Mouse (Mus musculus) c-Kit-positive CD71-negative TER-119-negative erythroid progenitor cells, embryonic 14.5 days (primary cell): ENCODE measurements around the gene Mustn1.

Experiments used
- DNase-seq: peaks from one replicate; pipeline ENCODE4 v3.0.0-alpha.2; 2013; ENCODE audit warnings: low read depth

Gene Mustn1

DNA sequence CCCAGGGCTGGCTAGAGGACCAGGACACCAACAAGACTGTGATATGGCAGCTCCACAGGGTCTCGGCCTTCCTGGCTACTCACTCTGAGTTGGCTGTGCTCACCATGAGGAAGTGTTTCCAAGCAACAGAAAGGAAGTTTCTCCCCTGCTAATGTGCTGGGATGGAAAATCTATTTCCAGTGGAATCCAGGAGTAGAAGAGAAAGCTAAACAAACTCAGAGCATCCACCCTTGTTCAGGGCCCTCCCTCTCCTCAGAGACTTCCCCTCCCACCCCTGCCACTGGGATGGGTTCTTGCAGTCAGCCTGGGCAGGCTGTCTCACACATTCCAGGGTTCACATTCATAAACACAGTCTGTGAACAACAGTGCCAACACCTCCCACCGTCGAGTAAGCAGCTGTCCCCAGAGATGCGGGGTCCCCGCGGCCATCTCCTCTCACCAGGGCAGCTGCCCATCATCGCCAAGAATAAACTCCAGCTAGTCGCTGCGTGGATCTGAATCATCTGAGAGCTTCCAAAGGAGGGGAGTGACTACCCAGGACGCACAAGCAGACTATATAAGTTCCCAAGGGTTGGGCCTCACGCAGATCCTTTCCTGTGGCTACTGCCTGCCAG is at the start of gene Mustn1:
Gene Mustn1 (plus strand): TSS at position 243 of the 614 bp plus-strand sequence.
- DNase-seq, result no peak

DNA sequence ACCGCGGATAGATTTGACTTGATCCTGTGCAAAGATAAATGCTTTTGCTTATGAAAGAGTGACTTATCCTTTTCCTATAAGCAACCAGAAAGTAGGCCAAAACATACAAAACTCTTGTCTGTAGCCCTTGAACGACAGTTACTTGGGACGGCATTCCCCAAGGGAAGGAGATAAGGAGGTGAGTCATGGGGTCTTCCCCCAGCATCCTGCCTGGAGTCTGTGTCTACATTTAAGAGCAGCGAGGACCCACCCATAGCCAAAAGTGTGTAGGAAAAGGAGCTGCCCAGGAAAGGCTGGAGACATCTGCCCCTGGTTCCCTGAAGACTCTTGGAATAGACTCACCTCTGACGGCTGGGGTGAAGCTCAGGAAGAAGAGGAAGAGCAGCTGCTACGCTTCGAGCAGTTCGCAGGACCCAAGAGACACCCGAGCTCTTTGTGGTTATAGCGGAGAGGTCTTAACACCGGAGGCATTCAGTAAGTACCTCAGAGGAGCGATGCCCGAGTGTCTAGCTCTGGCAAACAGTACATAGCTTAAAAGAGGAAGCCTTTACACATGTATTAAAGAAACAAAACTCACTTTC is 41.5 kb upstream of the Mustn1 start:
- no peak for DNase-seq

DNA sequence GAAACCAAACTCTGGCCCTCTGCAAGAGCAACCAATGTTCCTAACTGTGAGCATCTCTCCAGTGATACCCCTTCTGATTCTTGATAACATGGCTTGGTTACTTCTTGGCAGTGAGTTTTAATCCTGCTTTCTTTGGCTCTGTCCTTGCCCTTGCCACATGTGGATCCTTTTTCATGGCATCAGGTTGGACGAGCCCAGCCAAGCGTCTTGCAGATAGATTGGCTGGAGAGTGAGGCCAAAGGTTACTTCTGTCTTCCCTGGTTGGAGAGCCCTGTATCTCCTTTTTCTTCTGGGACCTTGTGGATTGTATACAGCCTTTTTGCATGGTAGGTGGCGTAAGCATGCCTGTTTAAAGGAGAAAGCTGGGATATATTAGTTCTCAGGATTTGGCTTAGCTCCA is 35.3 kb upstream of the Mustn1 start:
- DNase-seq, result no peak

DNA sequence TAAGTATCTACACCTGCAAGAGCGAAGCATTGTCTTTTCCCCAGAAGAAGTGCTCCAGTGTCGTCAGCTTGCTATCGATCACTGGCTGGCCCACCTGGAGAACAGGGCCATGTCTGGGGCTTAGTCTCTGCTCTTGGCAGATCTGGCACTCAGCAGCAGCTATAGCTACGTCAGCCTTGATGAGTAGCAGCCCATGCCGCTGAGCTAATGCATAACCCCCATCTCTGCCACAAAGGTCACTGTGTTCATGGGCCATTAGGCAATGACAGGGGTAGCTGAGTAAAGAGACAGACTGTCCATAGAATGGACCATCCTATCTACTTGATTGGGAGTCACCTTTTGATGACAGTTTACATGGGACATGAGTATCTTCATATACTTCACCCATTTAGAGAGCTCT is 28.5 kb upstream of the Mustn1 start:
- DNase-seq, result no peak

DNA sequence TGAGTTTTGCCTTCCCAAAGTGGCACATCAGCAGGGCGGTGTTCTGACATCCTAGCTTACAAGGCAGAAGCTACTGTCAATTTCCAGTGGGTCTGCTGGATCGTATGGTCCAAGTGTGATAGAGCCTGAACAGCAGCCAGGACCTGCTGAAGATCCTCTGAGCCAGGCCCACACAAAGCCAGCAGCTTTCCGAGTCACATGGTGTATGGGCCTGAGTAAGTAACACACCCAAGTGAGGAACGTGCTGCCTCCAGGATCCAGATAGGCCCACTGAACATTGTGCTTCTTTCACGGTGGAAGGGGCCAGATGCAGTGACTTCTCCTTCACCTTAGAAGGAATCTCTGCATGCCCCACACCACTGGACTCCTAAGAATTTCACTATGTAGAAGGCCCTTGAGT is 26.7 kb upstream of the Mustn1 start:
- DNase-seq, result no peak

DNA sequence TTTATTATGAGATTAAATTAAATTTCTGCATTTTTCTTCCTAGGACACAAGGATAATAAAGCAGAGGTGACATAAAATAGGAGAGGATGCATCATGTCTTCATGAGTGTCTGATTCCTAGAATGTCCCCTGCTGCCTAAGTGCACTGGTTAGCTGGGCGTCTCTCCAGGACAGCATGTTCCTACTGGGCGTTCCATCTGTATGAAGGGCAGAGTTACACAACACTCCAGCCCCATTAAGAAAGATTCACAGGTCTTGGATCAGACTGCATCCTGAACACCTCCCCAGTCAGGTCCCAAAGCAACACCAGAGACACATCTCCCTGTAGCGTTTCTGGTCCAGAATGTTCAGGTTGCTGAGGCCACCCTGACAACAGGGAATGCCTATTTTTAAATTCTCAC is 23.7 kb upstream of the Mustn1 start:
- DNase-seq, result no peak

DNA sequence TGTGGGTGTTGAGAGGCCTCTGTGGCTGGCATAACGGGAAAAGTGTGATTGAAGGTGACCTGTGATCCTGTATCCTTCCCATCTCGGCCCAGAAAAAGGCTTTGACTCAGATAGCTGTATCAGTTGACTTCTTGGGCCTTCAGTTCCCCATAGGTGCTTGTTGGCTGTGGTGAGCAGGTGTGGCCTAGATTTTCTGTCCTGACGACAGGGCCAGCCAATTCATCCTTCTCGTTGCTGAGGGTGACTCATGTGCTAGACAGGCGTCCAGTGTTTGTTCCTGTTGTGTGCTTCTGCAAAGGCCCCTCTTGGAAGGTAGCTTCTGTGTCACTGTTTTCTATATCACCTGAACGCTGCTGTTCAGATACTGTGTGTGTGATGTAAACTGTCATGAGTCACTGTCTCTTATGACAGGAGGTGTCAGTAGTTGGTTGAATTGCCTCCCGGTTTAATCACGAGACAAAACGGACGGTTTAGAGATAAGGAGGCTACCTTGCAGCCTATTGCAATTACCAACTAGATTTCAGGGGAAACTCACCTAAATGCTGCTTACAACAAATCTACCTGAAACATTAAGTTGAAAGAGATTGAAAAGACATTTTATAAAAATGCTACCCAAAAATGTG is 22.0 kb upstream of the Mustn1 start:
- DNase-seq, result no peak

DNA sequence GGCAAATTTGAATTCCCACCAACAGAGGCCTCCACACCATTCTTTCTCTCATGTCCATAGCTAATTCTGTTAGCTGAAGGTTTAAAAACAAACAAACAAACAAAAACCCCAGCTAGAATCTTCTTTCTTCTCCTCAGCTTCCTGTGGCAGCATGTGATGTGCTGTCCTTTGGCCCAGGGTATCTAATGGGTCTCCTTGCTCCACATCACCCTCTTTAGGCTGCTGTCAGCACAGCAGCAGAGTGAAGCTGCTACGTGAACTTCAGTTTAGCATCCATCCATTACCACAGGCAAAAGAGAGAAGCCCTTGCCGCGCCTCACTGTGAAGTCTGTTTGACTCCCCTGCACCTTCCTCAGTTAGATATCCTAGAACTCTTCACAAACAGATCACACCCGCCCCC is 21.0 kb upstream of the Mustn1 start:
- no peak for DNase-seq

DNA sequence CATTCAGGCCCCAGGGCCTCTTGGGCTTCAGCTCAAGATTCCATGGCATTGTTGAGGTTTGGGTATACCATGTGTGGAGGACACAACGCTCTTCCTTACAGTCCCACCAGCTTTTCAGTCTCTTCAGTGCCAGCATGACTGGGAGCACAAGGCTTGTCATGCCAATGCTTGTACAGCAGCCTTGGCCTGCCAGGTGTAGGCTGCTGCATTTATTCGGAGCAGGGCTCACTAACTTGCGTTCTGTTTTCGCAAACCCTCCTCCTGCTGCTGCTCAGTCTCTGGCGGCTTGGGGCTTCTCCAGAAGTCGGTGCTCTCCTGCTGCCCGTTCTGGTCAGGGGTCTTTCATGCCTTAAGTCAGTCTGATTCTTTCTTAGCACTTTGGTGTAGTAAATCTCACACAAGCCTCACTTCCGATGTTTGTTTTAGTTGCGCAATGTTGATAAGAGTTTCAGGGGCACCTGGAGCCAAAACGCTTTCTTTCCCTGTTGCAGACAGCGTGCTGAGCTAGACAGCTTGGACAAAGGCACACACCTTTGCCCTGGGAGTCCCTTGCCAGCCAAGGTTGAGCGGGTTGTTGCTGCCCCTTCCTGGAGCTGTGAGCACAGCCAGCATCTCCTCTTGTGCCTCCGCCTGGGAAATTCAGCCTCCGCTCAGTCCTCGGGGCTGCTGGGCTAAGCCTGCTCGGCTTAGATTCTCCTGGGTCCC is 17.4 kb upstream of the Mustn1 start:
- DNase-seq, result no peak

DNA sequence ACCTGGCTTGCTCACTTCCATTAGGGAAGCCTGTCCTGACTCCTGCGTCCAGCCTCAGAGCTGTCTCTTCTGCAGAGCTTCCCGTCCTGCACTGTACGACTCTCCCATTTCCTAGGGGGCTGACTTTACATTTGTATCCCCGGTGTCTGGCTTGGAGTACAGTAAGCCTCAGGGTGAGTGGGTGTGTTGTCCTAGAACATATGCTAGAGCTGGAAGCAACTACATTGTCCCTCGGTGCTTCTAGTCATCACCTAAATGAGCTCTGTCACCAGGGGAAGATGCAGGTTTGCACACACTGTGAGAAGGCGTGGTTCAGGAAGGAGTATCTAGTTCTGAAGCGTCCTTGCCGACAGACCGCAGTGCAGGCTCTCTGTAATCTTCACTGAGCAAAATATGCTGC is 16.6 kb upstream of the Mustn1 start:
- no peak for DNase-seq

DNA sequence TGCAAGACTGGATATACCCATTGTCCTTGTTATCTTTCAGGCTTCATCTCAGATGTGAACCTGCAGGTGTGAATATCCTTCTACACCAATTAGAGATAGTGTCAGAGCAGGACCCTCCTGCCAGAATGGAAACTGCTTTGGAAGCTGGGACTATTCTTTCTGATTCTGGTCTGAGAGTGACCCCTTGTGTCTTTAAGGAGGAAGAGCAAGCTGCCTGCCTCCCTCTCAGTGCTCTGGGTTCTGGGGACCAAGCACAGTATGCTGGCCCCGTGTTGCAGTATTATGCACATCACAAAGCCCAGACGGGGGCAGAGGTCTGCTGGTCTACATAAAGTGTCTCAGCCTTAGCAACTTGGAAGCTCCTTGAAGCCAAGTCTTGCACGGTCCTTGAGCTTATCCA is 13.7 kb upstream of the Mustn1 start:
- no peak for DNase-seq

DNA sequence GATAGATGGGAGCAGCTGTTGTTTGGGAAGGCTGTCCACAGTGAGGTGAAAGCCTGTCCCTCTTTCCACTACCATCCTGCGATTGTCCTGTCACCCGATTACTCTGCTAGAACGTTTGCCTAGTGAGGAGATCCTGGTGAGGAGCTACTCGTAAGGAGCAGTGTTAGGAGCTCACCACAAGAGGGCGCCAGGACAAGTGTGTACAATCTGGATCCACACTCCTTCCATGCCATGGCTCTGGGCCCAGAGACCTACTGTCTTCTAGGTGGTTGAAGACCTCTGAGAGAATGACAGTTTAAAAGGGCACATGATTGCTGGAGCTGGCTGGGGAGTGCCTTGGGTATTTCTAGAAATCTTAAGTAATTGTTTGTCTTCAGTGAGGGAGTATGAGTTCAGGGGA is 12.0 kb upstream of the Mustn1 start:
- peak; percentile 56 for DNase-seq

DNA sequence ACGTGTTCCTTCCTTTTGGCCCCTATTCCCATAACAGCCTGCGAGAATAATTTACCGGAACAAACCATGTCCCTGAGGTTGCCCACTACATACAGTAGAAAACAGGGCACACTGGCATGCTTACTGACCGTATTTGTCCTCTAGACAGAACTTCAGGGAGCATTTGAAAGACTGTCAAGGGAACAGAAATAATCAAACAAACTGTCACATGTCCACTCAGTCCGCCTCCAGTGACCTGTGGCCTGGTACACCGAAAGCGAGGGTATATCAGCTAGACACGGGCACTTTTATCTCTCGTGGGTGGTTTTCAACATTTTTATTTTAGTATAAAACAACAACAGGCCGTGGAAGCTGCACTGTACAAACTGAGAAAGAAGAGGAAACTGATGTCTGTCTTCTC is 10.2 kb upstream of the Mustn1 start:
- no peak for DNase-seq

DNA sequence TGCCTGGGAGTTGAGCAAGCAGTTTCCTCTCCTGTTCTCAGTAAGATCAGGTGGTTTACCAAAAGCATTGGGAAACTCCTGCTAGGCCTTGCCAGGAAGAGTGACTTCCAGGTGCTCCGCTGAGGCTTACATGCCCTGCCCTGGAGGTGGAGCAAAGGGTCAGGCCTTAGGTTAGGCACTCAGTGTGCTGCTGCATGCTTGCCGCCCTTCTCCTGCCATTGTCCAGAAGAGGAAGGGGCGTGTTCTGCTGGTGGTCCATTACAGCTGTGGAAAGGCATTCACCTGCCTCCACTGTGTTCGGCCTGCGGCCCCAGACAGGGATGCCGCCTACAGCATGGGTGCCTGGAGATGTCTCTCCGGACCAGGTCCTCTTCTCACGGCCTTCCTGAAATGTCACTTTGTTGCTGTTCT is 9.6 kb upstream of the Mustn1 start:
- no peak for DNase-seq

DNA sequence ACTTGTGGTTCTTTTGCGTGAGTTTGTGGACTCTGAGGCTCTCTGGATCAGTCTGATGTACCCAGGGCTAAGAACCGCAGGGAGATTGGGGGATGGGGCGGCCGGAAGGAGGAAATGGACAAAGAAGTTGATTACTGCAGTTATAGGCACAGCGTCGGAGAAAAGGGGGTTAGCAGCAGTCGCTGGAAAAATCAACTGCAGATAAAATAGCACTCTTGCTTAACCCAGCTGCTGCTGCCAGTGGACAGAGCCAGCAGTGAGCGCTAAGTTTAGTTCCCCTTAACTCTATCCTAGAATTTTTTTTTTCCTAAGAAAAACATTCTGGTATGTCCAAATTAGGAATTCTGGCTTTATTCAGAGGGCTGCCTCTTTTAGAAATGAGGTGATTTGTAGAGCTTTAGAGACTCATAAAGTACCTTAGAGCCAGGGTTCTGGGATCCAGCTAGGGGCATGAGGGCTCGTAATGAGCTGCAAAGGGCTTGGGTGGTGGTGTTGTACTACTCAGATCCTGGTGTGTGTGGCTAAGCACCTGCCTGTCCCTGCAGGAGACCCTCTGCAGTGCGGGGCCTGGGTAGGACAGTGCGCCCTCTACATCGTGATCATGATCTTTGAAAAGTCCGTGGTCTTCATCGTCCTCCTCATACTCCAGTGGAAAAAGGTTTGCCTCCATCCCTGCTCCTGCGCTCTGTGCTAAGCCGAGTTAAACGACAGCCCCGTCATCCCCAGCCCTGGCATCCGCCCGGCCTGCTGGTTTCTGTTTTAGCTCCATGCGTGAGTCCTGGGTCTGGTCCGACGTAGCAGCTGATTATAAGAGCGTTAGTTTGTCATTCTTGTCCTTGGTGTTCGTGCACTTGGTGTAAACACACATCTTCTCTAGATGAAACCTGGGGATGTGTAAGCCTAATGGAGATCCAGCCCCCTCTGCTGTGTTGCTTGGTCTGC is 8.5 kb upstream of the Mustn1 start:
- DNase-seq, result no peak

DNA sequence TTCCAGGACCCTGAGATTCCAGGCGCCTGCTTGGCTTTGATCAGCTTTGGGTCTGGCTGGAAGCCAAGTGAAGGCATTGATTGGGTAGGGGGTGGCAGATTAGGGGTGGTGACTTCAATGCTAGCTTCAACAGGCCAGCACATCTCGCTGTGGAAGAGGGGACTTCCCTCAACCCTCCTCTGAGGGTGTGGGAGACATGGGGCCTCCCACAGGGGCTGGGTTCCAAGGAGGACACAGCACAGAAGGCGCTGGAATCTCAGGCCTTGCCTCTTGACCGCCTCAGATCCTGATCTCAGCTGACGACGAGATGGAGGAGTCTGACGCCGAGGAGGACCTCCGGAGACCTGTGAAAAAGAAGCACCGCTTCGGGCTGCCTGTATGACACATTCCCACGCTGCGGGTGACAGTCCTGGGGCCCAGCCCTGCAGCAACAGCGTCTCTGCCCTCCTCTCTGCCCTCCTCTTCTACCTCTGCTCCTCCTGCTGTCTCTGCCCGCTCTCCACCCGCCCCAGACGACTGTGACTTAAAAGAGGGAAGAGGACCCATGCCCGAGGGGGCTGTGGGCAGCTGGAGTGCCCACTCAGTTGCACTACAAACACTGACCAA is 4.8 kb upstream of the Mustn1 start:
- no peak for DNase-seq

DNA sequence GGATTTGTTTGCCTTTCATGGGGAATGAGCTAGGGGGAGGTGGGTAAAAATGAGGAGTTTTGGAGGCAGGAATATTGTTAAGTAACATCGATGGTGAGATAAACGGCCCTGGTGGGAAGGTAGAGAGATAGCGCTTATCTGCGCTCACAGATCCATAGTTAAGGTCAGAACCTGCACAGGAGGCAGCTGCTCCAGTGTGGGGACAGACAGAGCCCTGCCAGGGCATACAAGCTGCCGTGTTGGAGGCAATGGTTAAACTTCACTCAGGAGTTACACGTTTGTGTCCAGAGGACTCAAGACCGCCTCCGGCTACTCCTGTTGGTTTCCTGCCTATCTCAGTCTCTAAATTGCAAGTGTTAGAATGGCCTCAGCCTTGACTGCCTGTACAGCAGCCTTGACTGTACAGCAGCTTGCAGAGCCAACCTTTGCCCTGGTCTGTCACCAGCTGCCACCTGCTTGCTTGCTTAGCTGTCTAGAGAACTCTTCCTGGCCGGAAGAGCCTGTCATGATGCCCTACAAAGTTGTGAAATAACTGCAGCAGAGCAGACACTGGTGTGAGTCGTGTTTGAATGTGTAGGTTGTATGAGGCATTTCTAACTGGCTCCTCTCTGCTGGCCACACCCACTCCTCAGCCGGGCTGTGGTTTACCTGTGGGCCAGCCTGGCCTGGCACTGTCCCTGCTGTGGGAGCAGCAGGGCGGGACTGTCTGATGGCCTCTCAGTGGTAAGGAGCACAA is 3.7 kb upstream of the Mustn1 start:
- DNase-seq, result no peak

DNA sequence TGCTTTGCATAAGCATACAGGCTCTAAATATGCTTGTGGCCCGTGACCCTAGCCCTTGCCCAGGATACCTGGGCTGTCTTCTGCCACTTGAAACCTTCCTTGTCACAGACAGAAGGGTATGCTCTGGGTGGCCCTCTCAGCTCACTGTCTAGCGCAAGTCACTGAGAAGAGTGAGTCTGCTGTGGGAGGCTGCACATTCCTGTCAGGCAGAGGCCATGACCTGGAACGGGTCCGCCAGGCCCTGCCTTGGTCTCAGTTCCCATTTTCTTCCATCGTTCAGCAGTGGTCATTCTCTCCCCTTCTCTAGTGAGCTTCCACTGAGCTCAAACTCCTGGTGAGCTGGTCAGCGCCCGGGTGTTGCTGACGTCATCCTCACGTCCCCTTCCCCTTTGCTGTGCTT is 3.0 kb upstream of the Mustn1 start:
- no peak for DNase-seq

DNA sequence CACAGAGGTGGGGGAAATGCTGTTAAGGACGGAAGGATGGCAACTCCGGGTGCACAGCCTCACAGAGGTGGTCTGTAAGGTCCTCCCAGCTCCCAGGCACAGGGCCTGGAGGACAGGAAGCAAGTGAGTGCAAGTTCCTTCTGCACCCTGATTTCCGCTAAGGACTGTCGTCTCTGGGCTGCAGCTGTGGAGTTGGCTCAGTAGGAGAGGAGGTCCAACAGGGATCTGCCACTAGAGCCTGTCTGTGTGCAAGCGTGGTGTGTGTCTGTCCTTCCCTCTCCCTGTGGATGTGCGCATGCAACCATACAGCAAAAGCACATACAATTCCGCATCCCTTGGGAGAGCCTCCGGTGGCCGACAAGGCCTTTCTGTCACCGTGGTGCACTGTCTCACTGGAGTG is 2.5 kb upstream of the Mustn1 start:
- no peak for DNase-seq

DNA sequence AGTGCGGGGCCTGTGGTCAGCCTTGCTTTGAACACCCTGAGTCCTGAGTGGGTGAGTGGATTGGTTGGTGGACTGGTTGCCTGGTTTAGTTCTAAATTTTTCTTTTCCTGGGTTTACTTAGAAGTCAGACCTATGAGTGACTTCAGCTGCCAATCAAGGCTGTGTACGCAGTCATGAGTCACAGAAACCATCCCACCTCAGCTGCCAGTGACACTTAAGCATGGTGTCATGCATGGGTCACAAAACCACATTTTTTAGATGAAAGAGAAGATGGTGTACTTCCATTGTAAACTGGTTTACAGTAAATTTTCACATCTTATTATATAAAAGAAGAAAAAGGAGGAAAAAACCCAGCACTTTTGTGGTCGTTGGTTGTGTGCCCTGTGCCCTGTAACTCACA is 1.2 kb upstream of the Mustn1 start:
- no peak for DNase-seq

DNA sequence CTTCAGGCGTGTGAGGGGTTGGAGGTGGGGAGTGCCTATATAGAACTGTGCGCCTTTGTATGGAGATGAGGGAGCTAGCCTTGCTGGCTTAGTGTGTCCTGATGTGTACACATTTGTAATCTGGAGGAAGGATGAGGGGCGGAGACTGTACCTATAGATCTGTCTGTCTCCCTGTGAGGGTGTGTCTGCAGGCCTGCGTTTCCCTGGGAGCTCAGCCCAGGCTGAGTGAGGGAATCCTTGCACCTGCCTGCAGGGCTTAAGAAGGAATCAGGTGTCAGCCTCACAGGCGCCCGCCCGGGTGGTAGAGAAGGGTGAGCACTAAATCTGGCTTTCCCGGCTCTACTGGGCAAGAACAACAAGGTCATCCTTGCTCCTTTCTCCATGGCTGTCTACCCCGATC is 794 bp downstream of the Mustn1 start:
- DNase-seq, result no peak
